Mouse (Mus musculus): ENCODE data around the gene Fut2. TPM values are rescaled to one million over a fixed set of nuclear protein-coding genes. Genes with fewer than 3 reads are reported as not detected.
"Not testable (repeated sequence)": the region's sequence is repeated elsewhere in the genome, so short reads cannot be mapped to it uniquely, and the experiment has no call there.

Fut2 gene
- total RNA-seq, 2 experiments from 2014 or later: 0.42 TPM; not detected in 1

- no peak for DNase-seq (ENCODE audit: low spot score in 2 of 2)
Measured at GRCm38 (mm10) chr7:45677627-45678295, 11.6 kb upstream of the Fut2 start.

GRCm38 (mm10) chr7:45668921-45669320, 2.7 kb upstream of the Fut2 start:
- DNase-seq (ENCODE audit: low spot score in 2 of 2): no peak

GRCm38 (mm10) chr7:45667761-45668160, 1.6 kb upstream of the Fut2 start:
- DNase-seq (ENCODE audit: low spot score in 2 of 2): no peak

GRCm38 (mm10) chr7:45665303-45666138, 673 bp downstream of the Fut2 start:
- no peak for DNase-seq (ENCODE audit: low spot score in 2 of 2)

GRCm38 (mm10) chr7:45661702-45662101, 4.5 kb downstream of the Fut2 start:
- not testable (repeated sequence) for DNase-seq (ENCODE audit: low spot score in 2 of 2)

- no peak for DNase-seq (ENCODE audit: low spot score in 2 of 2)
Measured at GRCm38 (mm10) chr7:45660746-45661478, 5.3 kb downstream of the Fut2 start.

- no peak for DNase-seq (ENCODE audit: low spot score in 2 of 2)
Measured at GRCm38 (mm10) chr7:45654424-45655047, 11.7 kb downstream of the Fut2 start.

GRCm38 (mm10) chr7:45650484-45650883, 15.7 kb downstream of the Fut2 start:
- DNase-seq (ENCODE audit: low spot score in 2 of 2): not testable (repeated sequence)

- DNase-seq (ENCODE audit: low spot score in 2 of 2): no peak
Measured at GRCm38 (mm10) chr7:45649351-45649750, 16.8 kb downstream of the Fut2 start.

GRCm38 (mm10) chr7:45646671-45647070, 19.5 kb downstream of the Fut2 start:
- no peak for DNase-seq (ENCODE audit: low spot score in 2 of 2)

- DNase-seq (ENCODE audit: low spot score in 2 of 2): no peak
Measured at GRCm38 (mm10) chr7:45645591-45645971, 20.6 kb downstream of the Fut2 start.

- no peak for DNase-seq (ENCODE audit: low spot score in 2 of 2)
Measured at GRCm38 (mm10) chr7:45644872-45645590, 21.2 kb downstream of the Fut2 start.

- DNase-seq (ENCODE audit: low spot score in 2 of 2): no peak
Measured at GRCm38 (mm10) chr7:45644183-45644582, 22.0 kb downstream of the Fut2 start.

- DNase-seq (ENCODE audit: low spot score in 2 of 2): peak; percentile 78 to 87
Measured at GRCm38 (mm10) chr7:45643441-45644178, 22.6 kb downstream of the Fut2 start.

GRCm38 (mm10) chr7:45642503-45643255, 23.5 kb downstream of the Fut2 start:
- DNase-seq (ENCODE audit: low spot score in 2 of 2): no peak

- DNase-seq (ENCODE audit: low spot score in 2 of 2): no peak
Measured at GRCm38 (mm10) chr7:45642083-45642482, 24.1 kb downstream of the Fut2 start.

- no peak for DNase-seq (ENCODE audit: low spot score in 2 of 2)
Measured at GRCm38 (mm10) chr7:45641391-45642040, 24.7 kb downstream of the Fut2 start.

- DNase-seq (ENCODE audit: low spot score in 2 of 2): no peak
Measured at GRCm38 (mm10) chr7:45640191-45640957, 25.8 kb downstream of the Fut2 start.
